Mouse (Mus musculus) heart, embryonic 13.5 days (tissue): ENCODE results near the gene Adamts20. TPM values are rescaled to one million over a fixed set of nuclear protein-coding genes. Genes with fewer than 3 reads are reported as not detected.
A peak's percentile ranks its signal among the peaks of the same experiment; 100 is the strongest.
"Not testable (repeated sequence)": the region's sequence is repeated elsewhere in the genome, so short reads cannot be mapped to it uniquely, and the experiment has no call there.

Experiments used
- ATAC-seq: fragments of 200-750 bp; cut with Nextera tagmentation; 2 replicates; pipeline ENCODE4 v1.8.0; 2017; ENCODE audit warnings: moderate TSS enrichment; ENCODE audit not compliant: insufficient number of reproducible peaks, low FRiP score, low TSS enrichment; ENCODE audit errors: extremely low read depth
- H3K27ac ChIP-seq: fragments of 300-500 bp; sonication (generic); replicated peaks from 2 replicates; pipeline ENCODE4 v1.5.1; 2015; ENCODE audit warnings: moderate library complexity, mild to moderate bottlenecking, inconsistent platforms
- H3K27me3 ChIP-seq: fragments of 300-500 bp; sonication (generic); replicated peaks from 2 replicates; pipeline ENCODE4 v1.6.1; 2015; ENCODE audit warnings: mild to moderate bottlenecking, inconsistent platforms
- H3K36me3 ChIP-seq: fragments of 300-500 bp; sonication (generic); 2 replicates; pipeline ENCODE4 v1.6.1; 2015; ENCODE audit warnings: mild to moderate bottlenecking, inconsistent platforms
- H3K4me1 ChIP-seq: fragments of 300-500 bp; sonication (generic); 2 replicates; pipeline ENCODE4 v1.6.1; 2015; ENCODE audit warnings: inconsistent platforms
- H3K4me2 ChIP-seq: fragments of 300-500 bp; sonication (generic); 2 replicates; pipeline ENCODE4 v1.6.1; 2015; ENCODE audit warnings: inconsistent platforms, mild to moderate bottlenecking, moderate library complexity
- H3K4me3 ChIP-seq: fragments of 300-500 bp; sonication (generic); 2 replicates; pipeline ENCODE4 v1.5.1; 2015; ENCODE audit warnings: moderate library complexity, mild to moderate bottlenecking, inconsistent platforms
- H3K9ac ChIP-seq: fragments of 300-500 bp; sonication (generic); 2 replicates; pipeline ENCODE4 v1.6.1; 2015; ENCODE audit warnings: inconsistent platforms, mild to moderate bottlenecking, moderate library complexity
- H3K9me3 ChIP-seq: fragments of 300-500 bp; sonication (generic); 2 replicates; pipeline ENCODE4 v1.6.1; 2016; ENCODE audit warnings: inconsistent platforms
- WGBS: fragments of 180-500 bp; shearing (Covaris S2); methylation state at CpG from one replicate; pipeline ENCODE4 v1.1.7; 2015; ENCODE audit warnings: mixed read lengths; 5-methylcytosine and 5-hydroxymethylcytosine counted together
- polyA plus RNA-seq: library from polyadenylated mRNA; unstranded; fragments of >200 nt; fragmentation: Nextera tagmentation; extraction: Ambion mirVana; gene quantifications from 2 replicates; pipeline ENCODE4 v1.2.1, GENCODE M21; 2015

The Adamts20 gene
- polyA plus RNA-seq, 1 experiment from 2014 or later, result 1.4 TPM

DNA sequence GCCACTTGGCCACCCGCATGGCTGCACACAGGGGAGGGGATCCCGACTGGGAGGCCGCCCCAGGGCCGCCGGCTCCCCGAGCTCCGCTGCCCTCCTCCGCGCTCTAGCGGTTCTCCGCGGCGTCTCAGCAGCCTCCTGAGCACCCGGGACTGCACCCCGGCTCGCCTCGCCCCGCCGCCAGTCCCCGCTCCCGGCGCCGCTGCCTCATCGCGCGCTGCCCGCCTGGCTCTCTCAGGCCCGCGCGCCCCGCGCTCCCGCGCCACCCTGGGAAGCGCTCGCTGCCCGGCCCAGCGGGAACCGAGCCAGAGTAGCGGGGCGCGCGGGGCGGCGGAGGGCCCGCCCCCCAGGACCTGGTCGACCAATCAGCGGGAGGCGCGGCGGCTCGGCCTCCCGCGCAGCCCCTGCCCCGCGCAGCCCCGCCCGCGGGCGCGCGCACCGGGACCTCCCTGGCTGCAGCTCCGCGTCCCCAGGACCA lies 61.1 kb downstream of the Adamts20 start:
- peak; percentile 86 for ATAC-seq
- under 1% methylated on average over 56 of the region's 65 CpGs for WGBS
- peak overlapping the region; percentile 83 for H3K9ac ChIP-seq
- no peaks in the 10 kb centered on the region for H3K36me3 ChIP-seq
- peak overlapping the region; percentile 98 for H3K4me2 ChIP-seq
- H3K4me3 ChIP-seq, result peak overlapping the region; percentile 71
- no peak overlapping the region for H3K27ac ChIP-seq
- H3K27me3 ChIP-seq, result peaks cover 51% of the 10 kb centered on the region
- no peaks in the 10 kb centered on the region for H3K9me3 ChIP-seq
- peaks cover 11% of the 10 kb centered on the region for H3K4me1 ChIP-seq

DNA sequence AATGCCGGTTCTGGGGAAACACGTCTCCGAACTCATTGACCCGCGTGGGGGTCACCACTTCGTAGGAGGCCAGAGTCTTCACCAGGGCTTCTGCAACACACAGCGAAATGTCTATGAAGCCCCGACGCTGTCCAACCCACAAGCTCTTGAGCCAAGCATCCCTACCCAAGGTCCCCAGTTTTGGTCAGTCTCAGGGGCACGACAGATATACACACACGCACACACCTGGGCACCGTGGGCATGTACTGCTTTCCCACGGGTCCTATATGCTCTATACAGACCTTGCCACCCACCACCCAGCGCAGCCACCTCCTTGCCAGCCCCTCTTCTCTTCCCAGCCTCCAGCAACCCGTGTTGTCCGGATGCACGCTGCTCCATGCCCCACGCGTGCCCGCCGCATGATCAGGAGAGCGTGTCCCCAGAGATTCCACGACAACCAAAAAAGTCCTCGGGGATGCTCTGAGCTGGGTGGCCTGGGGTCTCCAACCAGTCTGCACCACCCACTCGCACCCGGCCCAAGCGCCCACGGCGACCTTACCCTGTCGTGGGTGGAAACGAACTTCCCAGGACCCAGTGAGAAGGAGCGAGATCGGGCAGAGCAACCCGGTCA lies 61.7 kb downstream of the Adamts20 start:
- Histone ChIP-seq H3K9ac (peak overlapping the region; percentile 83), H3K9me3 (no peaks in the 10 kb centered on the region), H3K4me2 (peak overlapping the region; percentile 98), H3K27ac (no peak overlapping the region), H3K4me1 (peaks cover 11% of the 10 kb centered on the region), H3K4me3 (peak overlapping the region; percentile 71), H3K27me3 (peaks cover 48% of the 10 kb centered on the region), H3K36me3 (no peaks in the 10 kb centered on the region)
- whole genome bisulfite sequencing, result 2% methylated on average over 34 of the region's 34 CpGs
- no peak for ATAC-seq

DNA sequence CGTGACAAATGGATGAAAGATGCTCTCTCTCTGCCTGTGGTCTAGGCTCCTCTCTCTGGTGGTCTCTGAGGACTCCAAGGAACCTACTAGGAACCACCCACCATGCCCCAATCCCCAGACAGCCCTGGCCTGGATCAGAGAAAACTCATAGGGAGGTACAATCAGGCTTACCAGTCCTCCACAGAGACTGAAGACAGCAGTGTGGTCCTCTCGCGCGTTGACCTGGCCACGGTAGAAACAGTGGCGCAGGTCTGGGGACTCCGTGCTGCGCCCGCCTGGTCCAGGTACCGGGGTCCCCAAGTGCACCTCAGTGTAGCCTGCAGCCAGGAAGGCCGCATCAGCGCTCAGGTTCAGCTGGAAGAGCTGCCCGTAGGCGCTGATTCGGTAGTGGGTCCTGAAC lies 62.2 kb downstream of the Adamts20 start:
- Histone ChIP-seq H3K27me3 (peaks cover 45% of the 10 kb centered on the region), H3K4me2 (peak overlapping the region; percentile 98), H3K36me3 (no peaks in the 10 kb centered on the region), H3K4me3 (peak overlapping the region; percentile 71), H3K9ac (peak overlapping the region; percentile 83; the same call in 1 of the 2 replicates), H3K9me3 (no peaks in the 10 kb centered on the region), H3K4me1 (peaks cover 11% of the 10 kb centered on the region), H3K27ac (no peak overlapping the region)
- ATAC-seq, result no peak
- 7% methylated on average over 15 of the region's 15 CpGs for WGBS

DNA sequence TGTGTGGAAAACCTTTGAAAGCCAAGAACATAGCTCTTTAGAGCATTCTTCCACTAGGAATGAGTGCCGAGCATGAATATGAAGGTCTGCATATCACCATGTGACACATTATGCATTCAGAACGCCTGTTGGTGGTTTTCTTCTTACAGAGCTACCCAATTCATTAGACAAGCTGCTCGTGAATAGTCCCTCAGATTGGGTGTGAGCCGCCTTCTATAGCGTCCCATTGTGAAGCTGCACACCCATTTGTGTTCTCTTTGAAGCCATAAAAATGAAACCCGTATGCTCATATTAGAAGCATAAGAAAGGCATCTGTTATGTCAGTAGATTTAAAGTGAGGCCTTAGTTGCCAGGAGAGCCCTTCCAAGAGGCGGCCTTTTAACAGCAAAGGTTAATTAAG lies 72.5 kb downstream of the Adamts20 start:
- Histone ChIP-seq H3K4me2 (no peak overlapping the region), H3K36me3 (no peaks in the 10 kb centered on the region), H3K9ac (no peak overlapping the region), H3K4me1 (no peaks in the 10 kb centered on the region), H3K27me3 (no peaks in the 10 kb centered on the region), H3K27ac (no peak overlapping the region), H3K9me3 (no peaks in the 10 kb centered on the region), H3K4me3 (no peak overlapping the region)
- 76% methylated on average over 7 of the region's 7 CpGs for WGBS
- no peak for ATAC-seq

DNA sequence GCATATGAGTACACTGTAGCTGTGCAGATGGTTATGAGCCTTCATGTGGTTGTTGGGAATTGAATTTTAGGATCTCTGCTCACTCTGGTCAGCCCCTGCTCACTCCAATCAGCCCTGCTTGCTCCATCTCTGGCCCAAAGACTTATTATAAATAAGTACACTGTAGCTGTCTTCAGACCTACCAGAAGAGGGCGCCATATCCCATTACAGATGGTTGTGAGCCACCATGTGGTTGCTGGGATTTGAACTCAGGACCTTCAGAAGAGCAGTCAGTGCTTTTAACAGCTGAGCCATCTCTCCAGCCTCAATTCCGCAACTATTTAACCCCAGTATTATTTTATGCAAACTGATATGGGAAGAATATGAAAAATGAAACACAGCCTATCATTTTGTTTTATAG lies 75.1 kb downstream of the Adamts20 start:
- H3K9ac ChIP-seq, H3K4me2 ChIP-seq, H3K36me3 ChIP-seq, H3K4me3 ChIP-seq, H3K27me3 ChIP-seq, H3K4me1 ChIP-seq, H3K9me3 ChIP-seq, H3K27ac ChIP-seq, ATAC-seq: not testable (repeated sequence)
- 66% methylated on average over 2 of the region's 2 CpGs for WGBS

DNA sequence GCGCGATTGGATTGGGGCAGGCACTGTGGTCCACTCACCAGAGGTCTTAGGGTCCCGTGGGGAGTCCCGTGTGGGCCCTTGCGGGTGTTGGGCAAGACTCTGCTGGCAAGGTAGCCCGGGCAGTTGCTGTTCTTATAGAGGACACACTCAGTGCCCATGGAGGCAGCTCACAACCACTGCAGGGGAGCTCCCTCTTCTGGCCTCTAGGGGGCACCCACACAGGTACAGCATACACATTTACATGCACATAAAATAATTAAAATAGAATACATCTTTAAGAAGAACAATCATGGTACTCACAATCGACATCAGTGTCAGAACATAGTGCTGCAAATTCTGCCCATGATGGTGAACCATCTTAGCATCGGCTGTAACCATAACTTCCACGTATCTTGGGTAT lies 85.8 kb downstream of the Adamts20 start:
- 86% methylated on average over 7 of the region's 9 CpGs for WGBS
- no peak overlapping the region for H3K27ac ChIP-seq
- H3K4me2 ChIP-seq, result no peak overlapping the region
- ATAC-seq, result no peak
- H3K4me3 ChIP-seq, result no peak overlapping the region
- H3K27me3 ChIP-seq, result no peaks in the 10 kb centered on the region
- no peak overlapping the region for H3K9ac ChIP-seq
- no peaks in the 10 kb centered on the region for H3K4me1 ChIP-seq
- H3K9me3 ChIP-seq, result no peaks in the 10 kb centered on the region
- no peaks in the 10 kb centered on the region for H3K36me3 ChIP-seq

DNA sequence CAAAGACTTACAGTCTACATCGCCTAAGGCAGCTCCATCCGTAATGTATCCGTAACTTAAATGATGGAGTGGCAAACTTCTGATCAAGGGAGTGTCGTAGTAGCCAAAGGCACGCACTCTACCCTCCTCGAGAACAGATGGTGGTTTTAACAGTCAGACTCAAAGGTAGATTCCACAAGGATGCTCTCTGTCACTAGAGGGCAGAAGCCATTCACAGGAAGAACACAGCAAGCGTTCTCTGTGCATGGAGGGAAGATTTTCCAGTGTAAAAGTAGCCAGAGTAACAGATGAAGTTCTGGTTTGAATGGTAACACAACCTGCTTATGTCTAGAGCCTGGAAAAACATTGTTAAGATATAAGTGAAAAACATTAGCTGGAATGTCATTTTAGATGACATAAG lies 92.7 kb downstream of the Adamts20 start:
- H3K27ac ChIP-seq, result no peak overlapping the region
- no peaks in the 10 kb centered on the region for H3K4me1 ChIP-seq
- ATAC-seq, result no peak
- H3K4me2 ChIP-seq, result no peak overlapping the region
- WGBS, result 70% methylated on average over 7 of the region's 7 CpGs
- H3K27me3 ChIP-seq, result no peaks in the 10 kb centered on the region
- H3K9me3 ChIP-seq, result no peaks in the 10 kb centered on the region
- no peak overlapping the region for H3K9ac ChIP-seq
- no peak overlapping the region for H3K4me3 ChIP-seq
- H3K36me3 ChIP-seq, result no peaks in the 10 kb centered on the region

DNA sequence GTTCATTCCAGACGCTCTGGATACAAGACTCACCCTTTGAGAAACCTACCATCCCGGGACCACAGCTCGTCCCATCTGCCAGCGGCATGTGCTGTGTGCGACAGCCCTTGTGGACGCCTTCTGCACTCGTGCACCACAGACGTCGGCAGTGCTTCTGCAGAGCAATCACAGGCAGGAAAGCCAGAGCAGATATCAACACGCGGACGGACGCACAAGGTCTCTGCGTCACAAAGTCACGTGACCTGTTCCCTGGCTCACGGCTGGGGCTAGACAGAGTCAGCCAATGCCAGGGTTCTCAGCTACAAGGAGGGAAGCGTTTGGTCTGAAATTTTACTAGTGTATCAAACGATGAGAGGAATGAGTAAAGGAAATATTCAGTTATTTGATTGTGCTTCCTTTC lies 116.2 kb downstream of the Adamts20 start:
- Histone ChIP-seq H3K27ac (no peak overlapping the region), H3K36me3 (peaks cover 7% of the 10 kb centered on the region), H3K9ac (no peak overlapping the region), H3K4me2 (peak overlapping the region; percentile 16; the same call in 1 of the 2 replicates), H3K4me3 (no peak overlapping the region), H3K9me3 (peaks cover 4% of the 10 kb centered on the region; the same call in 1 of the 2 replicates), H3K27me3 (no peaks in the 10 kb centered on the region), H3K4me1 (no peaks in the 10 kb centered on the region)
- WGBS, result 77% methylated on average over 18 of the region's 18 CpGs
- ATAC-seq, result no peak

DNA sequence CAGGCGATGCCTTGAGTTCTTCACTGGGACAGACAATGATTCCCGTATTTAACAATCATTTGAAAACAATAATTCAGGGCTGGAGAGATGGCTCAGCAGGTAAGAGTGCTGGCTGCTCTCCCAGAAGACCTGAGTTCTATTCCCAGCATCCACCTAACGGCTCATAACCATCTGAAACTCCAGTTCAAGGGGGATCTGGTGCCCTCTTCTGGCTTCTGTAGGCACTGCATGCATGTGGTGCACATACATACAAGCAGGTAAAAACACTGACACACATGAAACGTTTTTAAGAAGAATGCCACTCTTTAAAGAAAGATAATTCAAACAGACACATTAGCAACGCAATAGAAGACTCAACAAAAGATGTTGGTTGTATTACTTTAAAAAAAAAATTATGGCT lies 120.9 kb downstream of the Adamts20 start:
- no peak for ATAC-seq
- Histone ChIP-seq H3K9ac (no peak overlapping the region), H3K36me3 (peaks cover 13% of the 10 kb centered on the region), H3K9me3 (peaks cover 7% of the 10 kb centered on the region; the same call in 1 of the 2 replicates), H3K4me2 (no peak overlapping the region), H3K4me1 (no peaks in the 10 kb centered on the region), H3K27me3 (no peaks in the 10 kb centered on the region), H3K27ac (no peak overlapping the region), H3K4me3 (no peak overlapping the region)
- WGBS, result 80% methylated on average over 5 of the region's 5 CpGs

DNA sequence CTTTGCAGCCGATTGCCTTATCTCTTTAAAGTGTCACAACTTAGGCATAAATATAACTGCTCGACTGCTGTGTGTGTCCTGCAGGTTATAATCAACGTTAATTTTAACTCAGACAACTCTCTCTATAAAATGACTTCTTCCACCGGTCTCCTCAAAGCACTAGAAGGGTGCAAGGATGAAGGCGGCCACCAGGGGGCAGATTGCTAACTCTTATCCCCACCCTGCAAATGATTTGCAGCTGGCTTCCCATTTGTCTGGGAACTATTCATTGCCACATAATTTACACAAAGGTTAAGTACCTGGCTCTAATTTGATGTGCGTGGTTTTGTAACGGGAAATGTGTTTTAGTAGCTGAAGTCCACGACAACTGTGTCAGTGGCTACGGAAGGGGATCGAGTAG lies 122.9 kb downstream of the Adamts20 start:
- 60% methylated on average over 10 of the region's 10 CpGs for WGBS
- Histone ChIP-seq H3K36me3 (peaks cover 13% of the 10 kb centered on the region), H3K4me3 (no peak overlapping the region), H3K27me3 (no peaks in the 10 kb centered on the region), H3K9me3 (peaks cover 7% of the 10 kb centered on the region; the same call in 1 of the 2 replicates), H3K27ac (no peak overlapping the region), H3K4me2 (no peak overlapping the region), H3K9ac (no peak overlapping the region), H3K4me1 (no peaks in the 10 kb centered on the region)
- ATAC-seq, result no peak

DNA sequence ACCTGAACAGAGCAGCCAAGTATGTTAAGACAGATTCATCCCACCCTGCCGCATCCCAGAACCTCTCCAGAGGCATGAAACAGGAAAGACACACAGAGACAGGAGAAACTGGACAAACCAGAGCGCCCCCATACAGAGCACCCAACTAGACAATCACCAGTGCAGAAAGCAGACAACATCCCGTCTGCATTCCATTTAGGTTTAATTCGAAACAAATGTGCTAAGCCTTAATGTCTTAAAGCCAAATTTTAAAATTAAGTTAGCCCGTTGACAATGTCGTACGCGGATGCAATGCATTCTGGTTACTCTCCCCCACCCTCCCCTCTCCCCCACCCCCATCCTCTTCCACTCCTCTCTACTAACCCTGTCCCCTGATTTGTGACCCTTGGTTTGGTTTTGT lies 126.2 kb downstream of the Adamts20 start:
- ATAC-seq, result no peak
- no peak overlapping the region for H3K27ac ChIP-seq
- no peak overlapping the region for H3K9ac ChIP-seq
- no peaks in the 10 kb centered on the region for H3K27me3 ChIP-seq
- 82% methylated on average over 8 of the region's 8 CpGs for WGBS
- H3K9me3 ChIP-seq, result peaks cover 2% of the 10 kb centered on the region; the same call in 1 of the 2 replicates
- H3K4me3 ChIP-seq, result no peak overlapping the region
- H3K4me2 ChIP-seq, result no peak overlapping the region
- no peaks in the 10 kb centered on the region for H3K4me1 ChIP-seq
- peaks cover 6% of the 10 kb centered on the region; the same call in 1 of the 2 replicates for H3K36me3 ChIP-seq

DNA sequence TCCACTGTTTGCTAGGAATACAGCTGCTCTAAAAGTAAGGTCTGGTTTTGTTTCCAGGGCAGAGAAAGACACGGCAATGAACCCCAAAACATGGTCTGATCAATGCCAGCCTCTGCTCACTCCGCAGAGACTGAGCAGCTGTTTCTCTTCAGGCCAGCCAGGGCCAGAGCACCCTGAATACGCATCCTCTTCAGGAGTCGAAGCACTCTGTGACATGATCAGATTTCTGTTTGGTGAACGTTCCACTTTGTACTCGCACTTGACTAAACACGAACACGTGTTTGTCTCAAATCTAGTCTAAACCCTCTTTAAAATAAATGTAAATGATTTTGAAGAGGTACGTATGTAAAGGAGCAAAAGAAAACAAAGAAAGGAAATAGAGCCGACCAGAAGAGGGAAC lies 130.6 kb downstream of the Adamts20 start:
- Histone ChIP-seq H3K9me3 (no peaks in the 10 kb centered on the region), H3K27ac (no peak overlapping the region), H3K4me2 (no peak overlapping the region), H3K27me3 (no peaks in the 10 kb centered on the region), H3K4me3 (no peak overlapping the region), H3K9ac (no peak overlapping the region), H3K4me1 (no peaks in the 10 kb centered on the region), H3K36me3 (no peaks in the 10 kb centered on the region)
- no peak for ATAC-seq
- WGBS, result 69% methylated on average over 10 of the region's 10 CpGs
